ENCODE assay signal across 50 mouse cellular contexts in genomic region chr10:13236866-13237265, GRCm38 (mm10). TPM values are rescaled to one million over a fixed set of nuclear protein-coding genes. Genes with fewer than 3 reads are reported as not detected.
"Had no signal": no experiment of that assay in that cellular context is flagged by ENCODE, and none has a peak within 500 bp of the region (broad histone marks: within the 10 kb centered on the region; RNA-seq: fewer than 3 reads in every experiment).

No protein-coding gene starts in this region.

- H3K9me3 ChIP-seq: heart, embryonic 10.5 days; heart, embryonic 12.5 days; heart, embryonic 13.5 days; heart, embryonic 15.5 days; hindbrain, embryonic 10.5 days; hindbrain, embryonic 12.5 days; hindbrain, embryonic 13.5 days; hindbrain, embryonic 15.5 days; intestine, embryonic 15.5 days; kidney, embryonic 15.5 days had no signal

- H3K4me2 ChIP-seq: heart, embryonic 11.5 days; heart, embryonic 12.5 days; heart, embryonic 13.5 days; heart, embryonic 15.5 days; hindbrain, embryonic 12.5 days; hindbrain, embryonic 13.5 days; hindbrain, embryonic 14.5 days; hindbrain, embryonic 15.5 days; intestine, embryonic 15.5 days; kidney, embryonic 15.5 days had no signal

- DNase-seq: heart, postnatal 10 days; heart, postnatal 14 days; heart, postnatal 4 days; kidney, adult 11 months; kidney, adult 18-20 months; kidney, adult 2 months; kidney, adult 8-10 months; kidney, adult 9 months; kidney, postnatal 10 days; kidney, postnatal 14 days; kidney, postnatal 25 days; kidney, postnatal 36 days; kidney, postnatal 4 days; layer of hippocampus, adult 9-11 months; layer of hippocampus, postnatal 36 days had no signal

- H3K36me3 ChIP-seq: hindbrain, embryonic 12.5 days; hindbrain, embryonic 13.5 days; hindbrain, embryonic 15.5 days; intestine, embryonic 15.5 days had no signal

- ATAC-seq: hindbrain, embryonic 16.5 days; hindbrain, postnatal 0 days; inflammation-experienced regulatory T-cells, adult 6 months; intestine, embryonic 15.5 days; intestine, embryonic 16.5 days; intestine, postnatal 0 days had no signal

- H3K4me3 ChIP-seq: heart, embryonic 10.5 days; heart, embryonic 12.5 days; heart, embryonic 13.5 days; heart, embryonic 15.5 days; hindbrain, embryonic 10.5 days; hindbrain, embryonic 12.5 days; hindbrain, embryonic 13.5 days; hindbrain, embryonic 15.5 days; intestine, embryonic 15.5 days; kidney, embryonic 15.5 days; layer of hippocampus, adult 2 months had no signal

- H3K9ac ChIP-seq: heart, embryonic 12.5 days; heart, embryonic 13.5 days; heart, embryonic 15.5 days; hindbrain, embryonic 12.5 days; hindbrain, embryonic 13.5 days; hindbrain, embryonic 14.5 days; hindbrain, embryonic 15.5 days; intestine, embryonic 15.5 days; kidney, embryonic 15.5 days had no signal

- H3K27me3 ChIP-seq: heart, embryonic 12.5 days; heart, embryonic 13.5 days; heart, embryonic 15.5 days; hindbrain, embryonic 12.5 days; hindbrain, embryonic 13.5 days; hindbrain, embryonic 15.5 days; intestine, embryonic 15.5 days; kidney, embryonic 15.5 days had no signal

- H3K27ac ChIP-seq: heart, embryonic 10.5 days; heart, embryonic 13.5 days; heart, embryonic 15.5 days; hindbrain, embryonic 10.5 days; hindbrain, embryonic 12.5 days; hindbrain, embryonic 13.5 days; hindbrain, embryonic 14.5 days; hindbrain, embryonic 15.5 days; hindbrain, postnatal 0 days; intestine, embryonic 15.5 days; kidney, embryonic 15.5 days; kidney, postnatal 0 days; layer of hippocampus, adult 2 months had no signal

RNA-seq across cellular contexts. Expression of gene Zc2hc1b, which starts 59.0 kb away (rescaled TPM):
- total RNA-seq: heart, adult 8-10 months; heart, postnatal 10 days; heart, postnatal 14 days; heart, postnatal 25 days; heart, postnatal 4 days; hematopoietic stem cell, adult 5-6 weeks; hindbrain, postnatal 0 days; layer of hippocampus, adult 18-20 months; layer of hippocampus, adult 2 months; layer of hippocampus, adult 8-10 months; layer of hippocampus, postnatal 10 days; layer of hippocampus, postnatal 14 days; layer of hippocampus, postnatal 25 days; layer of hippocampus, postnatal 36 days had no signal
- polyA plus RNA-seq: heart, embryonic 10.5 days; heart, embryonic 11.5 days; heart, embryonic 12.5 days; heart, embryonic 13.5 days; heart, embryonic 14.5 days; heart, embryonic 15.5 days; heart, embryonic 16.5 days; heart, postnatal 0 days; hindbrain, embryonic 10.5 days; hindbrain, embryonic 11.5 days; hindbrain, embryonic 12.5 days; hindbrain, embryonic 13.5 days; hindbrain, embryonic 14.5 days; hindbrain, embryonic 15.5 days; hindbrain, embryonic 16.5 days; hindbrain, postnatal 0 days; inflammation-experienced regulatory T-cells, adult 6 months; intestine, embryonic 14.5 days; intestine, embryonic 15.5 days; intestine, embryonic 16.5 days; intestine, postnatal 0 days; kidney, adult 2 months; kidney, embryonic 14.5 days; kidney, embryonic 15.5 days; kidney, embryonic 16.5 days; kidney, postnatal 0 days; large intestine, adult 2 months had no signal
